Mouse (Mus musculus) layer of hippocampus, adult 9-10 months (tissue): ENCODE measurements around the gene Hmg20a.

Experiments
- DNase-seq: peaks from one replicate; pipeline ENCODE4 v3.0.0; 2022; ENCODE audit warnings: low spot score

The Hmg20a gene

DNA sequence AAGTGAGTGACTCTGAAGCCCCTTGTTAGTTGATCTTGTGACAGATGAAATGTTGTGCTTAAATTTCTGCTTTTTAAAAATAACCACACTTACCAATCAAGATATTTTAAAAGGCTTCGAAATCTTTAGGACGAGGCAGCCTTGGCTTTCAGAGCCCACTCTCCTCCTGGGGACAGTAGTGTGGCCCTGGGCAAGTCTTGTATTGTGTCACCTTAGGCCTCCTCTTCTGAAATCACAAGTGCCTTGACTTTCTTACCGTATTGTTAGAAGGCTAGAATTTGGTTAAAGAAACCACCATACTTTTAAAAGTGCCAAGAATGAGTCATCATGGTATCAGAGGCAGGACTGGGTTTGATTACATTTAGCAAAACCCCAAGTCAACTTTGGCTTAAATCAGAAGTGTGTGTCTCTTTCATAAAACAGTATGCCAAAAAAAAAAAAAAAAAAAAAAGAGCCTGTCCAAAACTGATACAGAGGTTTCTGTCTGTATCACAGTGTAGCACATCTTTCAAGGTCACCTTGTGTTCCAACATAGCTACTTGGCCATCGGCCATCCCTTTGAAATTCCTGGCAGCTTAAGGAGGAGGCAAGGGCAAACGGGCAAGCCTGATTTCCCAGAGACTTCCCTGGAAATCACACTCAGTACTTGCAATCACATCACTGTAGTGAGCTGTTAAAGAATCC lies 78.9 kb downstream of the Hmg20a start:
- no peak for DNase-seq

DNA sequence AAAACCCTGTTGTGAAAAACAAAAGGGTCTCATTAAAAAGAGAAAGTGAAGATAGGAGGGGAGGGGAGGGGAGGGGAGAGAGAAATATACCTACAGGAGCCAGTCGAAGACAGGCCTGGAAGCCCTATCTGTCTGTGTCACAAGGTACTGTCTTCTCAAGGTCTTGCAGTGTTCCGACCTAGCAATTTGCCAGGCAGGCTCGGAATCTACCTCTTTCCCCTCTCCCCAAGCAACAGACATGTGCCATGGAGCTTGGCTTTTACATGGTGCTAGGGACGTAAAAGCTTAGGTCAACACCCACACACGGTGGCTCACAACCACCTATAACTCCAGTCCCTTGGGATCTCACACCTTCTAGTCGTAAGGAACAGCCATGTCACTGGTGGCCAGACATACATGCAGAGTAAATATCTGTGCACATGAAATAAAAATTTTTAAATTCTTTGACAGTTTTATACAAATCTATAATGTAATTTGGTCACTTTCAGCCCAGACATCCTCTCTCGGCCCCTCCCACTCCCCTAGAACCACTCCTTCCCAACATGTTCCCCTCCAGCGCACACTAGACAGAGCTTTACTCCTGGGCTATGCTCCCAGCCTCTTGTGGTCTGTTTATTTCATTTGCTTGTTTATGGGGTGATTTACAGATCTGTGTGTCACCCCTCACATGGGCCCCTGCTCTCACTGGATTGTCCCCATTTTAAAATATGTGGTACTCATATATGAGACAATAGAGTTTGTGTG lies 81.1 kb downstream of the Hmg20a start:
- no peak for DNase-seq

DNA sequence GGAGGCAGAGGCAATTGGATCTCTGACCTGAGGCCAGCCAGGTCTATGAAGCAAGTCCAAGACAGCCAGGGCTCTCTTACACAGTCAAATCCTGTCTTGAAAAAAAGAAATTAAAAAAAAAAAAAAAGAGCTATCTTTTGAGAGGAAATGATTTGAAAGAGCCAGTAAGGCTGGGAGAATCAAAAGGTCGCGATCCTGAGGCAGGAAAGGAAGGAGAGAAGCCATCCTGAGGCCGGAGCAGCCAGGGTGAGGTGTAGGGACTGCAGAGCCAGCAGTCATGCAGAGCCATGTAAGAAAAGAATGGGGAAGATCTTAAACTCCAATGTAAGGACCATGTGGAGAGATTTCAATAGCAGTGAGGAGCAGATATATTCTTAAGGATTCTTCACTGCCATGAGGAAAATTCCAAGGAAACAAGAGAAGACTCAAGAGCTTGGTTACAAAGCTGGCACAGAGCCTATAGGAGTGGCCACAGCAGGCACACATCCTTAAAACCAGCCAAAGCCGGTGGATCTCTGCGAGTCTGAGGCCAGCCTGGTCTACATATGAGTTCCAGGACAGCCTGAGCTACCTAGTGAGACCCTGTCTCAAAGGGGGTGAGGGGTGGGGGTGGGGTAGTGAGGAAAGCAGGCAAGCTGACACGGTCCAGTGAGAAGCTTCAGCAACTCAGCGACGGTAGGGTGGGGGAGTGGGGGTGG lies 82.6 kb downstream of the Hmg20a start:
- DNase-seq = no peak

DNA sequence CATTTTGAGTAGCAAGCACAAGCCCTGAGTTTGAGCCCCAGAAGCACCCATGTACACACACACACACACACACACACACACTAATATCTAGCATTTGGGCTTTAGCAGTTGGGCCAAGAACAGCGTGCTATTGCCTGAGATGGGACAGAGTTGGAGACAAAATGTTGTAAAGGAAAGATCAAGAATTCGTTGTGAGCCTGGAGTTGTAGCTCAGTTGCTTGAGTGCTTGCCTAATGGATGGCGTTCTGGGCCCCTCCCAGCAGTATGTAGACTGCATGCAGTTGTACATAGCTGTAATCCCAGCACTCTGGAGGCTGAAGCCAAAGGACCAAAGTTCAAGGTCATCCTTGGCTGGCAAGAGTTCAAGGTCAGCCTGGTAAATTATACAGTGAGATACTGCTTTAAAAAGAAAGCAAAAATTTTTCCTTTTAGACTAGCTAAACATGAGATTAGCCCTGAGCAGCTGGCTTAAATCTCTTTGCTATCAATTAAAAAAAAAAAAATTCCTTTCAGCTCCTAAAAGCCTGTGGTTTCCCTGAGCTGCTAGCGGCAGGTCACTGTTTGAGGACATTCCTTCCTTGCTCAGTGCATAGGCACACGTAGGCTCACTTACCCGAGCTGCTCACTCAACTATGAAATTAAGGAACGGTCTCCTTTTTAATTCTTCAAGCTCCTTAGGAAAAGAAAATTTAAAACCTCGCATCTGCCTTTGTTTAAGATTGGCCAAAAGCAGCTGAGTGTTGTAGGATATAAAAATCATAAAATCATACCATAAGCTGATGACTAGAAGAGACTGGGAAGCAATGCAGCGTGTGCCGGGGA lies 83.5 kb downstream of the Hmg20a start:
- DNase-seq = no peak

DNA sequence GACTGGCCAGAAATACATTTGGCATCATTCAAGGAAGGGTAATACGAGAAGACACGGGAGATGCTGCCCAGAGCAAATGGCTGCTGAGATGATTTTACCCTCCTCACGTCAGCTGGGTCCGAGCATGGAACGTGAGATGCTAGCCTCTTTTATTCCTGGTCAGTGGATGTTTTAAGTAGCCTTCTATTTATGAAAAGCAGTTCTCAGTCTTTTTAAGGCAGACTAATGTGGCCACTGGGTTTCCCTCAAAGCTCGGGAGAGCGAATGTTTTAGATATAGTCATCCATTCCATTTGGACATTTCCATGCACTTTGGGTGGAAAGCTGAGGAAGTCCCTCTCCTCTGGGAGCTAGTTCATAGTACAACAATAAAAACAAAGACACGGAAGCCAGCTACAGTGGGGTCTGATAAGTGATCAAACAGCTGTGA lies 84.1 kb downstream of the Hmg20a start:
- no peak for DNase-seq

DNA sequence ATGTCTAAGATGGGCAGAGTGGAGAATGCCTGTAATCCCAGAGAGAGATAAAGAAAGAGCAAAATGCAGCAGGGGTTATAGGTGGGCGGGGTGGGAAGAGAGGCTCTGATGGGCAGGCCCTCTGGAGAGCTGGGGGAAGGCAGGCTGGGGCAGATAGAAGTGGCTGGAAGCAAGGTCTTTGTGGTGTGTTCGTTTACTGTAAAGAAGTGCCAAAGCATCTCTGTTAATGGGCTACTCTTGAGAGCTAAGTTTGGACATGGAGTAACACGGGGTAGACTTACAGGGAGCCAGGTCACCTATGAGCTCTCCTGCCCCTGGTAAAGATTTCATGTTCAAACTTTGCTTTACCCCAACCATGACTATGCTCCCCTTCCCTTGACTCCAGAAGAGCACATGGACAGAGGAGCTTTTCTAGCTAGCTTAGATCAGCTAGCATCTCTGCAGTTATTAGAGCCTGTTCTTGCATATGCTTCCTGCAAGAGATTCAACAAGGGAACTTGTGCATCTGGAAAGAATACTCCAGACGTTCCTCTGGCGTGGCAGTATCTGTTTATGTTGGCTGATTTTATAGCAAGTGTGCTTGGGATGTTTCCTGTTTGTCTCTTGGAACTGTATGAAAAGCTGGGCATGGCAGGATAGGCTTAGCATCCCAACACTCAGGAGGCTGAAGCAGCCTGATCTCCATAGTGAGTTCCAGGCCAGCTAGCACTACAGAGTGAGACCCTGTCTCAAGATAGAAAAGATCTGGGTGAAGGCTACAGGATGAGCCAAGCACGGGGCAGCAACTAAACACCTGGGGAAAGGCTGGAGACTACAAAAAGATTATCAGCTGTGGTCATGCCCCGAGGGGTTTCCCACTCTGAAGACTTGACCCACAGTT lies 85.5 kb downstream of the Hmg20a start:
- DNase-seq = no peak

DNA sequence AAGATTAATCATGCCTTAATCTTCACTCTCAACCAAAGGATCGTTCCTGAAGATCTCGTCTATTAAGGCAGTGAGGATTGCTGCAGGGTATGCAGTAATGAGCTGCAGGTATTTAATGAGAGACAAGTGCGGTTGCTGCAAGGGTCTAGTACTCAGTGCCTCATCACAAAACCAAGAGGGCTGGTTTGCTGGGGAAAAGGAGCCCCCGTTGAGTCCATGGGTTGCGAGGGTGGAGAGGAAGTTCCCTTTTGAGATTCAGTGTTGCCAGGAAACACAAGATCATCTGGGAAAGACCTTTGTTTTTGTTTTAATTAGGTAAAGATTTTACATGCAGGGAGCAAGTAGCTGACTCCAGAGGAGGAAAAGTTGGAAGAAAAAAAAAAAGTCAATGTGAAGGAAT lies 86.1 kb downstream of the Hmg20a start:
- DNase-seq = no peak

DNA sequence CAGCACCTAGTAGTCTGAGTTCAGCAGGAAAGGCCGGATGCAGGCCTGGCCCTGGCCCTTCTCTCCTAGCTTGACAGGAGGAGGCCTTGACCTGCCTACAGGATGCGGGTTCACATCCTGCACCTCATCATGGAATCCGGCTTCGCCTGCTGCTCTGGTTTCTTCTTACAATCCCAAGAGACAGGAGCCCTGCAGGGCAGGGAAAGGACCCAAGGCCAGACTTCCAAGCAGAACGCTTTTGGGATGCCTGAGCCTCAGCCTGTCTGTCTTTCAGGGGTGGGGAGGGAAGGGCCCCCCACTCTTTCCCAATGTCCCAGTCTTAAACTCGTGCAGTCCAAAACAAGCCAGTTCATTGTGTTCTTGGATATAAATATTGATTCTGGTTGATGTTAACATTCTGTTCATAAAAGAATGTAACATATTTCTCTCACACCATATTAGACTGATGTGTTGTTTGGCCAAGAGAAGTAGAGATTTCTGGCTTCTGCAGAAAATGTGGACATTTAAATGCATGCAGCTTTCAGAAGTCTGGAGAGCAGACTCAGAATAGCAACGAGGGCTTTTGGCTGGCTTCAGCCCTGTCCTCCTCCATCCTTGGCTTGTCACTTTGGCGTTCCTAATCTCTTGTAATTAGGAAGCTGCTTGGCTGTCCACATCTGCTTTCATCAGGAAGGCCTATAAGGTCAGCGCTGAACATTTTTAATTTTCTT lies 86.8 kb downstream of the Hmg20a start:
- DNase-seq = no peak

DNA sequence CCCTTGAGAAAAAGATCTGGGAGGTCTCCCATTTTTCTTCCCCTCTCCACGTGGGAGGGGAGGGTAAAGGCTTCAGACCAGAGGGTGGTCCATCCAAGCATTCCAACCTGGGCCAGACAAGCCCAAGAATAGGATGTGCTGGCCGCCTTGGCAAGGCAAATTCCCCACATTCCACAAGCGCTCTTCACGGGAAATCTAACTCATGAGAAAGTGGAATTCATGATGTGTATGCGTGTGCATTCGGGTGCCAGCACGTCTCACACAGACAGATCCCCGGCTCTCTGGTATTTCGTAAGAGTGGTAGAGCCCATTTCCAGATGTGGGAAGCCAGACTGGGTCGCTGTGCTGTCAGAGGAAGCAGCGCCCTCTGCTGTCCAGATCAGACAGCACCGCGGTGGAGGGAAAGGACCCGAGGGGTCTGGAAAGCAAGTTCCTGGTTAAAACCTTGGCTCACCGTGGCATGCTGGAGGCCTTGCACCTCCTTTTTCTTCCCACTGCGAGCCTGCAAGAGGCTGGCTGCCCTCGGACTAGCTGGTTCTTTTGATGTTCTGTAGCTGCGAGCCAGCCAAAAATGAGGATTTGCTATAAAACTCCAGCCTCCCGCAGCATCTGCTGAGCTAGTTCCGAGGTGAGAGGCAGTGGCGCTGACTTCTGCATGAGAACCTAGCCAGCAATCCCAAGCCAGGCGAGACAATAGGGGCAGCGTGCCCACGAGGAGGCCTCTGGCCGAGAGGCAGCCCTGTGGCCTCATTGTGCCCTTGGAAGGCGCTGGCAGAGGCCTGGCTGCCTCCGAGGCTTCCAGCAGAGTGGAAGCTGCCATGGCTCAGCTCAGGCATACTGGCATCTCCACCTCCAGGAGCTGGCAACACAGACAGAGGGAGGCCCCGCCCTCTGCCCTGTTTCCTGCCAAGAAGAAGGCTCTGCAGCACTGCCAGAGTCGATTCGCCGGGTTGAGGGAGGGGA lies 87.7 kb downstream of the Hmg20a start:
- DNase-seq = peak; percentile 89

DNA sequence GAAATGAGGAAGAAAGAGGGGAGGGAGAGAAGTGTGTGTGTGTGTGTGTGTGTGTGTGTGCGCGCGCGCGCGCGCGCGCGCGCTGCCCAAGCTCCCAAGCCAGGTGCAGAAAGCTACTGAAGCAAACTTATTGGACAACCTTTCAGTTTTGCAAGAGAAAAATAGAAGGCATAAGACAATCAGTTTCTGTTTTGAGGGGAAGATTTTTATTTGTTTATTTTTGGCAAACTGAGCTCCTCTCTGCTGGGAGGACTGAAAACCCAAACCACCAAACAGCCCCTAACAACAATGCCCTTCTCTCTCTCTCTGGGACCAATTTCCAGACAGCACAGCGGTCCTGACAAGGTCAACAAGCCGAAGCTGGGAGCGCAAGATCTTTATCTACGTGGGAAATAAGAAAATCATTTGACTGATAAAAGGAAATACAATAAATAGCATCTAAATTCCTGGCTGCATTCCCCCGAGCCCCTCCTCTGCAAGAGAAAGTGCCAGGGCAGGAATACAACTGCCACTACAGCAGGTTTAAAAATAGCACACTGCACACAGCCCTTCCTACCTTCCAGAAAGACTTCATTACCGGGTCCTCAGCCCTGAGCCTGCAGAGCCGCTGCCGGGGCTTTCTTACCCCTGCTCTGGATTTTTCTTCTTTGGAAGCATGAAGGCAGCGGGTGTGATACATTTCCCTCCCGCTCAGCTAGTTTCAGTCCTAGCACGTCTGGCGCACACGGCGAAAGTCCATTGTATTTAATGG lies 88.7 kb downstream of the Hmg20a start:
- DNase-seq = no peak

DNA sequence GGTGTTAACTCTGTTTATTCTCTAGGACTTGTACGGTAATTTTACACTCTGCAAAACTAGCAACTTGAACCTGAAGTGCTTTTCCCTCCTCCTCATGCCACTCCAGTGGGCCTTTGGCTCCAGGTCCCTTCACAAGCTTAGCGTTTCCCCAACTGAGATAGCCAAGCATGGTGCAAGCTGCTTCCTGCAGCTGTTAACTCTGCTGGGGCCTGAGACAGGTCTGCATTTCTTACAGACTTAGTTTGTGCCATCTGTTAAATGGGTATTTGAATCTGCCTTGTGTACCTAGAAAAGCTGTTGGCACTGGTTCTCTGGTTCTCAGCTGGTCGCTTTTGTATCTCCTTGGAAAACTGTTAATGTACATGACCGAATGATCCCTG lies 89.3 kb downstream of the Hmg20a start:
- DNase-seq = no peak

DNA sequence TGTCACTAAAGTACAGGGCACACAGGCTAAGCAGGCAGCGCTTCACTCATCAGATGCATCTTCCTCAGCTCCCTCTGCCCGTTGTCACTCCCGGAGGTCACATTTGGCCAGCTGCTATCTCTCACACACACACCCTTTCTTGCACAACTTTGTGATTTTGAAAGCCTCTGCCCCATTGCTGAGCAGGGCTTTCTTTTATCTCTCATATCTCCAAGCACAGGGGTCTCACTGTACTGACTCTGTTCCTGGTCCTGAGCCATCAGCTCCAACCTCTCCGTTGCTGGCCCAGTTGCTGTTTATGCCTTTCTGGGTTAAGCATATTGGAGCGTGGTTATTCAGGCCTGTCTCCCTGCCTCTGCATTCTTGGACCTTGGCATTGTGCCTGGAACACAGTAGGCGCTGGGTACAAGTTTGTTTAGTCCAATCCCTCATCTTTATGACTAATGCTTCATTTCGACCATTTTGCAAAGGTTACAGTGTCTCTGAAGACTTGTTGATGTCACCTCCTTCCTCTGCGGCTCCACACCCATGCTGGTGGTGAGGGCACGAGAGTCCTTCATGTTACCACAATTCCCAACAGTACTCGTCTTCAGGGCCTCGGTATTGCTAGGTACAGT lies 90.5 kb downstream of the Hmg20a start:
- no peak for DNase-seq

DNA sequence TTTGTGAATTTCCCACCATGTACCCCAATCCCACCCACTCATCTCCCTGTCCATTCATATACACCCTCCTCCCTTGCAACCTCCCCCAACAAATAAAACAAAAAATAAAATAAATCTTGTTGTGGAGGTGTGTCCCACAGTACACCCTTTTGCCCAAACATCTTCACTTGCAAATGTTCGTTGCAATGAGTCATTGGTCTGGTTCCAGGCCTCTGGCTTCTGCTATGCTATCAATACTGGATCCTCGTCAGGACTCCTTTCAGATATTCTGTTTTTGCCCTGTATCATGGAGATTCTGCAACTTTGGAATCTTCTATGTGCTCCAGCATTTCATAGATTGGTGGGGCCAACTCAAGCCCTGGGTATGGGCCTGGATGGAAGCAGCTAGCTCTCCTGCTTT lies 91.9 kb downstream of the Hmg20a start:
- no peak for DNase-seq

DNA sequence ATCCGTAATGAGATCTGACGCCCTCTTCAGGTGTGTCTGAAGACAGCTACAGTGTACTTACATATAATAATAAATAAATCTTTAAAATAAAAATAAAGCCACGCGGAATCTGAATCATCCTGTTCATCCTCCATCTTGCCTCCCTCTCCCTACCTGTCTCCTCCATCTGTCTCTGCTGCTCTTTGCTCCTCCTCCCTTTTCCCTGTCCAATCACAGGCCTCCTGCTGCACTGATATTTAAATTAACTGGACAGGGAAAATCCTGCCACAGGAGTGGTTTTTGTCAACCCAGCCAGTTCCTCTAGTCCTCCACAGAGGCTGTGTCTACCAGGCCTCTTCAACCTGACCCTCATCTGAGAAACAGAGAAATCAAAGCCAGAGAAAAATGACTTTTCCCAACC lies 94.1 kb downstream of the Hmg20a start:
- no peak for DNase-seq

DNA sequence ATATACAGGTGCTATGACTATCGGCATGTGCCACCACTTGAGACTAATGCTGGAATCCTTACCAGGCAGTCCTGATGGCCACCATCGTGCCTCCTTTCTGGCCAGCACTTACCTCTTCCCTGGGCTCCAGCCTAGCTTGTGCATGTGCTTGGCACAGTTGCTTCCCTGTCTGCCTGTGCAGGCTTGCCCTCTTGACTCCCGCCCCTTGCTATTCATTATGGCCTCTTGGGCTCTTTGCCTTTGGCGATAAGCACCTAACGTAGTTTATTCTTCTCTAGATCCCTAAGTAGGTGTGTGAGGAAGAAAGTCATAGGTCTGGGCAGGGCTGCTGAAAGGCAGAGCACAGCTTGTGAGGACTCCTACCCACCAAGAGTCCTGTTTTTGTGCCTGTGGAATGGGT lies 96.7 kb downstream of the Hmg20a start:
- DNase-seq = no peak

DNA sequence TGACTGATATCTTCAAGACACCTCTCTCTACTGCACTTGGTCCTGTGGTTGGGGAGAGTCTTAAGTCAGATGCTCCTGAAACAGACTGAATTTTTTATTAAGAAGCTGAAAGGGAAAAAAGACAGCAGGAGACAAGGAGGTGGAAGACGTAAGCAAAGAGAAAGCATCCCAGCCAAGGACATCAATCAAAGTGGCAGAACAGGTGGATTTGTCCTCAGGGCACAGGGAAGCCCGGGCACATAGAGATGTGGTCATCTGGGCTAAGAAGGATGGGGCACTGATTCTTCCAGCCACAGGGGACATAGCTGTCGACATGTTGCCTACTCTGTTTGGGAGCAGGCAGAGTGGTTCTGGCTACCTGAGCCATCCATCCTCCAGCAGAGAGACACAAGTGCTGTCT lies 97.8 kb downstream of the Hmg20a start:
- no peak for DNase-seq

DNA sequence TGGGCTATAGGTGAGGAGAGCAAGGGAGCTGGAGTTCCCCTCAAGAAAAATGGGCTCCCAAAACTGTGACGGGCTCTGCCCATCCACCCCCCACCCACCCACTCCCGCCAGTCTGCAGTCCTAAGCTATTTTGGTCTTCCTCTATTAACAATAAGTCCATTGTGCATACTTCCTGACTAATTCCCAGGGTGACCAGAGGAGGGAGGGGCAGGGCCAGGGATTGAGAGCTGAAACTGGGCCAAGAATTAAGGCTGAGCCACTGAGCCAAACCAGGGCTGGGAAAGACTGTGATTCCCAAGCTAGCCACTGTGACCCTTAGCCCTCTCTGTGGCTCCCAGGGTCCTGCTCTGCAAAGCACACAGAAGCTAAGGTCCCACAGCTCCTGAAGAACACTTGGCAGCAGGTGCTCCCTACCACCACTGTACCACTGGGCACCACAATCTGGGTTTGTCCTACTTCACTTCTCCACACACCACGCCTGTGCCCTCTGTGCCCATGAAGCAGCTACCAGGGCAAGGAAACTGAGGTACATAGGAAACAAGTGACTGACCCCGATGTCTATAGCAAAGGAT lies 98.4 kb downstream of the Hmg20a start:
- no peak for DNase-seq

DNA sequence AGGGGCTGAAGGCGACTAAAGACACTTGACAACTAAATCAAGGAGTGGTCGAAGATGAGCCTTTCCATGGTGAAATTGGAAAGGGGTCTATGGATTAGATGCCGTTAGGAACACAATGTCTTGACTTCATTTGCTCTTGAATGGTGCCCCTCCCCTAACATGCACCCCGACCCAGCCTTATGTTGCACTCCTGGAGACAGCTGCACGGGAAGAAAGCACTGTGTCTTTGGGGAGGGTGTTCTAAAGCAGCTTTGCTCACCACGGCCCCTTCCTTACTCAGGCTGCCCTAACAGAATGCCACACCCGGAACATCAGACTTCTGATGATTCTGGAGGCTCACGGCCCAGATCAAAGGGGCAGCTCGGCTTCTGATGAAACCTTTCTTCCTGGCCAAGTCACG lies 103.9 kb downstream of the Hmg20a start:
- no peak for DNase-seq
